Mouse (Mus musculus): ENCODE data around the gene Olfr656. TPM values are rescaled to one million over a fixed set of nuclear protein-coding genes. Genes with fewer than 3 reads are reported as not detected.

Gene Olfr656
- polyA plus RNA-seq (2012; fragmentation: generic; extraction: Trizol), result not detected

DNA sequence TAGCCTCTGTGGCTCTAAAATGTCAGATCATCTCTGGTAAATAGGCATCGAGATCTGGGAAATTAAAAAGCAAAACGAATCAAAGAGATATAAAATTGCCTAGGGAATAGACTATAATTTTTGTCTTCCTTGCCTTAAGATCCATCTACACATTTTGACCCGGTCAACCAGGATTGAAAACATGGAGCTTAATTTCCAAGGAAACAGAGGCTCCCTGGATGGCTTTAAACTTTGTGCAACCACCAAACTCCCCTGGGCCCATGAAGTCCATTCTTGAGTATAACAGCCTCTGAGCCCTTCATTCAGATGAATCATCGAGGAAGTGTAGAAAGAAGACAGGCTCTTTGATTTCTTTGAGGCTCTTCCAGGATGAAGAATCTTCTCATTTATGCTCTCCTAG is at the start of gene Olfr656:
Olfr656 (plus strand) TSS at position 301 of the 400 bp plus-strand sequence.

DNA sequence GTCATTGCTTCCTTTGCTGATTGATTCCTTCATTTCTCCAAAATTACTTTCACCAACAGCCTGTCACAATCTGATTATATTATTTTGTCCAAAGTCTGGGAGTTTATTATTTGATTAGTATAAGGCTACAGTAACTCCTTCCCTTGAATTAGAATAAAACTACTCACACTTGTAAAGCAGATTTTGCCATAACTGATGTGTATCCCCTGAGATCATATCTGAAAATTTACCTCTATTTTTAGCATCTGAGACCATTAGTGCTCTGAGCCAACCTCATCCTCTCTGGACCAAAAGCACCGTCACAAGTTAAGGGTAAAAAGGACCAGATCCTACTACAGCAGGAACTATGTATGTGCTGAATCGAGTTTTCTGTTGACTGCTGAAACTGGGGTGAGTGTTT is 36.7 kb upstream of the Olfr656 start, which contains the start of gene Olfr653:
Olfr653 (plus strand) TSS at position 301 of the 400 bp plus-strand sequence.

DNA sequence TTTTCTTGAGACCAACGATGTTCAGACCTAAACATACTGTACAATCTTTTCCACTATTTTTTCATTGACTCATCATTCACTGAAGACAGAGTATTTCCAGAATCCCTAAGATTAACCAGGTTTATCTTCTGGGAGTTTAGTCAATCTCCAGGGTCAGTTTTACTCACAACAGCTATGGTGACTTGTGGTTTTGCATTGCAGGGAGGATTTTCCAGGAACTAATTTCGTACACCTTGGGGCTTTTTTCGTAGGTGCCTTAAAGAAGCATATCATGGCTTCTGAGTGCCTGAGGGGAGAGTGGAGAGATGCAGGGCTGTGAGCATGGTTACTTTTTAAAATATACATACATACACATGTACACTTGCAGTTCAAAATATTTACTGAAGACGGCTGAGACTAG is 27.0 kb upstream of the Olfr656 start, which contains the start of gene Olfr654:
Olfr654 (plus strand) TSS at position 301 of the 400 bp plus-strand sequence.

GRCm38 (mm10) chr7:104601679-104602078 is 12.1 kb upstream of the Olfr656 start, which contains the start of gene Olfr655:
TSS of gene Olfr655 (minus strand) at chr7:104601779.

DNA sequence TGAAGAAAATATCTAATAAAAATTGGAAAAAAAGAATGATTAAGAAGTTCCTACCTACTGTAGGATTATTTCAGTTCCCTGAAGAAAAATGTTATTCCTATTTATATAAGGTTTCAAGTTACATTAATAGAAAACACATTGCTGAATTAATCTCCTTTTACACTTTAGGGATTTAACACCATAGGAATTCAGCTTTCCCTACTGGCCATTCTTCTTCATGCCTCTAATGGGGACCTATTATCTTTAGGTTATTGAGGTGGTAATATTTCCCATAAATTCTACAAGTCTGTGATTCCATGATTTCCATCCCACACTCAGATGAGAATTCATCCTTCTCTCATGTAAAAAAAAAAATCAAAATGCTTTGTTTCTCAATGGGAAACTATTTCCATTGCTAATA is 10.7 kb downstream of the Olfr656 start, which contains the start of gene Olfr657:
Olfr657 (plus strand) TSS at position 301 of the 400 bp plus-strand sequence.

DNA sequence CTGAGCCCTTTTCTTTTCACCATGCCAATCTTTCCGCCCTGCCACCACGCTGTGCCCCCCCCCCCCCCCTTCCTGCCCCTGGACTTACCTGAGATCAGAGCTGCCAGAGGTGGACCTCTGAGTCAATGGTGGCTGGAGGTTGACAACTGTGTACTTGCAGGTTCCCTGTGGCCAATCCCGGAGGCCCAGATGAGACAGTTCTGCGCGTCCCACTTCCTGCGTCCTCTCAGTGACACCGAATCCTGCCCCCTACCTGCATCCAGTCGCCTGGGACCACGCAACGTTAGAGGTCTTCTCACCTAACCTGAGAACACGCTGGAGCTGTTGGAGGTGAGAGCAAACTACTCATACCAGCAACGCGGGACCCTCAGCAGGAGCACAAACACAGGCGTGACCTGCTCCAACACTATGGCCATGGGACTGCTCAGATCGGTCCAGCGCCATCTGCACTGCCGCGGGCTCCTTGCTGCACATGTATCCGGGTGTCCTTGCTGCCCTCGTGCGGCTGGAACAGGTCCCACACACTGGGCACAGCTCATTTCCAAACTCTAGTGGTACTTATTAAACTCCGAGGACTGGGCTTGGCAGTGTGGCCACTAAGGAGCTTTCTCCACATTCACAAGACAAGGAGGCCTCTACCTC is 33.2 kb downstream of the Olfr656 start, which contains the start of gene Olfr658:
Olfr658 (minus strand) TSS at position 465 of the 642 bp plus-strand sequence.

GRCm38 (mm10) chr7:104666453-104666852 is 52.7 kb downstream of the Olfr656 start, which contains the start of gene Olfr659:
TSS of gene Olfr659 (plus strand) at chr7:104666753.

Other genes with a start within 250 kb of the Olfr656 start
- not detected for gene Trim30b, start 244.1 kb upstream of the Olfr656 start, polyA plus RNA-seq (2012; fragmentation: generic; extraction: Trizol)
- not detected for gene Trim30c, start 213.1 kb upstream of the Olfr656 start, polyA plus RNA-seq (2012; fragmentation: generic; extraction: Trizol)
- gene Trim30a, start 148.8 kb upstream of the Olfr656 start, polyA plus RNA-seq (2012; fragmentation: generic; extraction: Trizol), result 1 to 10 TPM in 1 of 2 experiments, not detected in 1; 1.7 TPM
- gene Trim30d, start 106.1 kb upstream of the Olfr656 start, polyA plus RNA-seq (2012; fragmentation: generic; extraction: Trizol), result under 1 TPM in 1 of 2 experiments, not detected in 1; 0.73 TPM
- gene Olfr651, start 63.8 kb upstream of the Olfr656 start, polyA plus RNA-seq (2012; fragmentation: generic; extraction: Trizol), result not detected
- not detected for gene Olfr652, start 53.1 kb upstream of the Olfr656 start, polyA plus RNA-seq (2012; fragmentation: generic; extraction: Trizol)
- not detected for gene Olfr653, start 36.6 kb upstream of the Olfr656 start, polyA plus RNA-seq (2012; fragmentation: generic; extraction: Trizol)
- not detected for gene Olfr654, start 26.9 kb upstream of the Olfr656 start, polyA plus RNA-seq (2012; fragmentation: generic; extraction: Trizol)
- not detected for gene Olfr655, start 12.2 kb upstream of the Olfr656 start, polyA plus RNA-seq (2012; fragmentation: generic; extraction: Trizol)
- gene Olfr657, start 10.8 kb downstream of the Olfr656 start, polyA plus RNA-seq (2012; fragmentation: generic; extraction: Trizol), result not detected
- not detected for gene Olfr658, start 33.4 kb downstream of the Olfr656 start, polyA plus RNA-seq (2012; fragmentation: generic; extraction: Trizol)
- not detected for gene Olfr659, start 52.8 kb downstream of the Olfr656 start, polyA plus RNA-seq (2012; fragmentation: generic; extraction: Trizol)
- not detected for gene Olfr661, start 72.5 kb downstream of the Olfr656 start, polyA plus RNA-seq (2012; fragmentation: generic; extraction: Trizol)
- gene Usp17le, start 163.5 kb downstream of the Olfr656 start, polyA plus RNA-seq (2012; fragmentation: generic; extraction: Trizol), result under 1 TPM; 0.01 to 0.18 TPM
- under 1 TPM; 0.05 to 0.08 TPM for gene Usp17lb, start 228.6 kb downstream of the Olfr656 start, polyA plus RNA-seq (2012; fragmentation: generic; extraction: Trizol)
- under 1 TPM; 0.09 to 0.27 TPM for gene Usp17la, start 243.1 kb downstream of the Olfr656 start, polyA plus RNA-seq (2012; fragmentation: generic; extraction: Trizol)